Mouse (Mus musculus): ENCODE data around the gene Aurkb. TPM values are rescaled to one million over a fixed set of nuclear protein-coding genes. Genes with fewer than 3 reads are reported as not detected.

Aurkb gene
- polyA plus RNA-seq, 1 experiment from 2014 or later: 199 TPM

- H3K9ac ChIP-seq (ENCODE audit: low read length): no peak overlapping the region
- H3K9me3 ChIP-seq (ENCODE audit: control insufficient read depth, low read length): no peaks in the 10 kb centered on the region
- no peak overlapping the region for H3K27ac ChIP-seq (ENCODE audit: low read depth, low read length)
- H3K27me3 ChIP-seq (ENCODE audit: control insufficient read depth, insufficient read depth, low read length): no peaks in the 10 kb centered on the region
- 68% methylated on average over 2 of the region's 2 CpGs for WGBS
- DNase-seq (ENCODE audit: low spot score): no peak
- H3K4me2 ChIP-seq (ENCODE audit: low read depth, low read length, severe bottlenecking): no peak overlapping the region
- H3K36me3 ChIP-seq (ENCODE audit: control insufficient read depth, insufficient read depth, low read length): no peaks in the 10 kb centered on the region; the same call in 1 of the 2 replicates
- H3K4me1 ChIP-seq (replicated peaks; ENCODE audit: control insufficient read depth, insufficient read depth, low read length): peaks cover 10% of the 10 kb centered on the region; the same call in 1 of the 2 replicates
- no peak overlapping the region for H3K4me3 ChIP-seq (ENCODE audit: low read depth, low read length)
- no peak for ATAC-seq (replicated peaks; ENCODE audit: low FRiP score)
These were observed 42.1 kb downstream of the Aurkb start for GRCm38 (mm10) chr11:69087597-69087996.

GRCm38 (mm10) chr11:69088103-69088855 lies 42.8 kb downstream of the Aurkb start, which contains the start of gene Vamp2:
TSS of gene Vamp2 (plus strand) at chr11:69088490.
- Histone ChIP-seq H3K4me2 (ENCODE audit: low read depth, low read length, severe bottlenecking) (peak within 1 kb of the TSS; percentile 93), H3K9ac (ENCODE audit: low read length) (peak within 1 kb of the TSS; percentile 98), H3K4me1 (replicated peaks; ENCODE audit: control insufficient read depth, insufficient read depth, low read length) (peaks cover 10% of the 10 kb centered on the region; the same call in 1 of the 2 replicates), H3K9me3 (ENCODE audit: control insufficient read depth, low read length) (no peaks in the 10 kb centered on the region), H3K36me3 (ENCODE audit: control insufficient read depth, insufficient read depth, low read length) (no peaks in the 10 kb centered on the region; the same call in 1 of the 2 replicates), H3K27me3 (ENCODE audit: control insufficient read depth, insufficient read depth, low read length) (no peaks in the 10 kb centered on the region), H3K4me3 (ENCODE audit: low read depth, low read length) (peak within 1 kb of the TSS; percentile 98), H3K27ac (ENCODE audit: low read depth, low read length) (peak within 1 kb of the TSS; percentile 82)
- ATAC-seq (replicated peaks; ENCODE audit: low FRiP score) (peak; percentile 83), DNase-seq (ENCODE audit: low spot score) (peak; percentile 96)
- WGBS: 1% methylated on average over 64 of the region's 67 CpGs

GRCm38 (mm10) chr11:69088856-69089615 lies 43.6 kb downstream of the Aurkb start:
- ATAC-seq (replicated peaks; ENCODE audit: low FRiP score) (peak; percentile 50), DNase-seq (ENCODE audit: low spot score) (no peak)
- Histone ChIP-seq H3K27ac (ENCODE audit: low read depth, low read length) (peak overlapping the region; percentile 82), H3K9ac (ENCODE audit: low read length) (peak overlapping the region; percentile 98), H3K9me3 (ENCODE audit: control insufficient read depth, low read length) (no peaks in the 10 kb centered on the region), H3K4me1 (replicated peaks; ENCODE audit: control insufficient read depth, insufficient read depth, low read length) (peaks cover 10% of the 10 kb centered on the region; the same call in 1 of the 2 replicates), H3K27me3 (ENCODE audit: control insufficient read depth, insufficient read depth, low read length) (no peaks in the 10 kb centered on the region), H3K36me3 (ENCODE audit: control insufficient read depth, insufficient read depth, low read length) (no peaks in the 10 kb centered on the region; the same call in 1 of the 2 replicates), H3K4me3 (ENCODE audit: low read depth, low read length) (peak overlapping the region; percentile 98), H3K4me2 (ENCODE audit: low read depth, low read length, severe bottlenecking) (peak overlapping the region; percentile 93)
- WGBS: 10% methylated on average over 25 of the region's 25 CpGs

- Histone ChIP-seq H3K4me1 (replicated peaks; ENCODE audit: control insufficient read depth, insufficient read depth, low read length) (peaks cover 10% of the 10 kb centered on the region; the same call in 1 of the 2 replicates), H3K4me3 (ENCODE audit: low read depth, low read length) (peak overlapping the region; percentile 98), H3K9ac (ENCODE audit: low read length) (peak overlapping the region; percentile 98; the same call in 1 of the 2 replicates), H3K36me3 (ENCODE audit: control insufficient read depth, insufficient read depth, low read length) (no peaks in the 10 kb centered on the region; the same call in 1 of the 2 replicates), H3K27me3 (ENCODE audit: control insufficient read depth, insufficient read depth, low read length) (no peaks in the 10 kb centered on the region), H3K27ac (ENCODE audit: low read depth, low read length) (no peak overlapping the region), H3K4me2 (ENCODE audit: low read depth, low read length, severe bottlenecking) (peak overlapping the region; percentile 93), H3K9me3 (ENCODE audit: control insufficient read depth, low read length) (no peaks in the 10 kb centered on the region)
- ATAC-seq (replicated peaks; ENCODE audit: low FRiP score) (no peak), DNase-seq (ENCODE audit: low spot score) (no peak)
- 89% methylated on average over 12 of the region's 12 CpGs for WGBS
These were observed 44.3 kb downstream of the Aurkb start for GRCm38 (mm10) chr11:69089616-69090290.

- H3K4me1 ChIP-seq (replicated peaks; ENCODE audit: control insufficient read depth, insufficient read depth, low read length): peaks cover 10% of the 10 kb centered on the region; the same call in 1 of the 2 replicates
- no peaks in the 10 kb centered on the region for H3K27me3 ChIP-seq (ENCODE audit: control insufficient read depth, insufficient read depth, low read length)
- DNase-seq (ENCODE audit: low spot score) (no peak), ATAC-seq (replicated peaks; ENCODE audit: low FRiP score) (no peak)
- no peak overlapping the region for H3K4me2 ChIP-seq (ENCODE audit: low read depth, low read length, severe bottlenecking)
- H3K9me3 ChIP-seq (ENCODE audit: control insufficient read depth, low read length): no peaks in the 10 kb centered on the region
- H3K36me3 ChIP-seq (ENCODE audit: control insufficient read depth, insufficient read depth, low read length): no peaks in the 10 kb centered on the region; the same call in 1 of the 2 replicates
- no peak overlapping the region for H3K4me3 ChIP-seq (ENCODE audit: low read depth, low read length)
- WGBS: 71% methylated on average over 6 of the region's 6 CpGs
- no peak overlapping the region for H3K27ac ChIP-seq (ENCODE audit: low read depth, low read length)
- H3K9ac ChIP-seq (ENCODE audit: low read length): no peak overlapping the region
These were observed 44.9 kb downstream of the Aurkb start for GRCm38 (mm10) chr11:69090367-69090766.

GRCm38 (mm10) chr11:69091566-69092385 lies 46.3 kb downstream of the Aurkb start:
- H3K36me3 ChIP-seq (ENCODE audit: control insufficient read depth, insufficient read depth, low read length): no peaks in the 10 kb centered on the region; the same call in 1 of the 2 replicates
- DNase-seq (ENCODE audit: low spot score): no peak
- H3K4me1 ChIP-seq (replicated peaks; ENCODE audit: control insufficient read depth, insufficient read depth, low read length): peaks cover 20% of the 10 kb centered on the region; the same call in 1 of the 2 replicates
- no peak overlapping the region for H3K9ac ChIP-seq (ENCODE audit: low read length)
- H3K9me3 ChIP-seq (ENCODE audit: control insufficient read depth, low read length): no peaks in the 10 kb centered on the region
- H3K27ac ChIP-seq (ENCODE audit: low read depth, low read length): no peak overlapping the region
- no peak for ATAC-seq (replicated peaks; ENCODE audit: low FRiP score)
- WGBS: 67% methylated on average over 7 of the region's 7 CpGs
- no peak overlapping the region for H3K4me3 ChIP-seq (ENCODE audit: low read depth, low read length)
- no peaks in the 10 kb centered on the region for H3K27me3 ChIP-seq (ENCODE audit: control insufficient read depth, insufficient read depth, low read length)
- H3K4me2 ChIP-seq (ENCODE audit: low read depth, low read length, severe bottlenecking): no peak overlapping the region

- Histone ChIP-seq H3K4me2 (ENCODE audit: low read depth, low read length, severe bottlenecking) (no peak overlapping the region), H3K36me3 (ENCODE audit: control insufficient read depth, insufficient read depth, low read length) (no peaks in the 10 kb centered on the region; the same call in 1 of the 2 replicates), H3K9ac (ENCODE audit: low read length) (no peak overlapping the region), H3K27me3 (ENCODE audit: control insufficient read depth, insufficient read depth, low read length) (no peaks in the 10 kb centered on the region), H3K27ac (ENCODE audit: low read depth, low read length) (no peak overlapping the region), H3K4me1 (replicated peaks; ENCODE audit: control insufficient read depth, insufficient read depth, low read length) (peaks cover 26% of the 10 kb centered on the region; the same call in 1 of the 2 replicates), H3K9me3 (ENCODE audit: control insufficient read depth, low read length) (no peaks in the 10 kb centered on the region), H3K4me3 (ENCODE audit: low read depth, low read length) (no peak overlapping the region)
- peak; percentile 89 for DNase-seq (ENCODE audit: low spot score)
- WGBS: 4% methylated on average over 3 of the region's 3 CpGs
- ATAC-seq (replicated peaks; ENCODE audit: low FRiP score): no peak
These were observed 46.9 kb downstream of the Aurkb start for GRCm38 (mm10) chr11:69092386-69092751.

Data from forebrain, embryonic 11.5 days (tissue).